Comparison of ENCODE assay signal across 9 mouse cellular contexts in the genomic region with DNA sequence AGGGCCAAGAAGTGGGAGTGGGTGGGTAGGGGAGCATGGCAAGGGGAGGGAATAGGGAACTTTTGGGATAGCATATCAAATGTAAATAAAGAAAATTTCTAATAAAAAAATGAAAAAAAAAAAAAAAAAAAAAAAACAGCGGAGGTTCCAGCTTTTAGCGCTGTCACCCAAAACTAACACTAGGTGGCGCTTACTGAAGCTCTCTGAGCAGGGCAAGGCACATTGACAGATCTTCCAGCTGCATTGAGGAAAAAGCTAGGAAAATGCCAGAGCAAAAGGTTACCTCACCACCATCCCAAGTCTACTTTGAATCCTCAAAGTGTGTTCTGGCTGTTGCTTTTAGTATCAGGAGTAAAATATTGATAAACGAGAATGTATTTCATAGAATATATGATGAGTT. TPM values are rescaled to one million over a fixed set of nuclear protein-coding genes. Genes with fewer than 3 reads are reported as not detected.
A peak's percentile ranks its signal among the peaks of the same experiment; 100 is the strongest.
DNase-seq lines count a peak whose midpoint lies in the region; ATAC-seq and TF ChIP-seq lines count a peak whose summit lies in the region.
"Had no signal": no experiment of that assay in that cellular context is flagged by ENCODE, and none has a peak within 500 bp of the region (broad histone marks: within the 10 kb centered on the region; RNA-seq: fewer than 3 reads in every experiment).

No protein-coding gene starts in this region.

- no peak overlapping the region for H3K9ac ChIP-seq in intestine, postnatal 0 days (ENCODE audit: low read depth, low read length)
- no peak overlapping the region for H3K9ac ChIP-seq in intestine, embryonic 15.5 days
- no peak overlapping the region for H3K9ac ChIP-seq in forebrain, postnatal 0 days

- no peak overlapping the region for H3K4me2 ChIP-seq in intestine, postnatal 0 days (replicated peaks; ENCODE audit: low read depth)
- no peak overlapping the region for H3K4me2 ChIP-seq in intestine, embryonic 15.5 days (replicated peaks)
- no peak overlapping the region for H3K4me2 ChIP-seq in forebrain, postnatal 0 days (ENCODE audit: low read depth)

- H3K9me3 ChIP-seq in intestine, postnatal 0 days (ENCODE audit: control insufficient read depth) = no peaks in the 10 kb centered on the region
- no peaks in the 10 kb centered on the region for H3K9me3 ChIP-seq in intestine, embryonic 15.5 days
- H3K9me3 ChIP-seq in forebrain, postnatal 0 days (ENCODE audit: low read length) = no peaks in the 10 kb centered on the region

- peak; percentile 18 for DNase-seq in urinary bladder, postnatal 25 days (ENCODE audit: low spot score)
- no peak for DNase-seq in urinary bladder, postnatal 4 days (ENCODE audit: low spot score in 2 of 2)
- DNase-seq in forebrain, postnatal 0 days = peak; percentile 36
- DNase-seq in retina, postnatal 7 days (ENCODE audit: low read depth, low spot score) = peak; percentile 6
- DNase-seq in gastrocnemius, postnatal 25 days = no peak
- no peak for DNase-seq in ovary, postnatal 10 days (ENCODE audit: low spot score)

- no peaks in the 10 kb centered on the region for H3K36me3 ChIP-seq in intestine, postnatal 0 days (ENCODE audit: control insufficient read depth, insufficient read depth)
- no peaks in the 10 kb centered on the region for H3K36me3 ChIP-seq in intestine, embryonic 15.5 days
- H3K36me3 ChIP-seq in forebrain, postnatal 0 days (ENCODE audit: insufficient read depth) = no peaks in the 10 kb centered on the region

- peak; percentile 75 for TF ChIP-seq CTCF in intestine, postnatal 0 days (IDR thresholded peaks at IDR 0.05; ENCODE audit: low read depth)
- TF ChIP-seq CTCF in forebrain, postnatal 0 days (IDR thresholded peaks at IDR 0.05; ENCODE audit: low read depth) = peak; percentile 67

- H3K27me3 ChIP-seq in intestine, postnatal 0 days (replicated peaks; ENCODE audit: control insufficient read depth, insufficient read depth, low read length) = no peaks in the 10 kb centered on the region
- no peaks in the 10 kb centered on the region for H3K27me3 ChIP-seq in intestine, embryonic 15.5 days (replicated peaks)
- no peaks in the 10 kb centered on the region for H3K27me3 ChIP-seq in forebrain, postnatal 0 days (ENCODE audit: insufficient read depth, low read length)

- 33% methylated on average over 4 of the region's 4 CpGs for WGBS in intestine, postnatal 0 days
- 23% methylated on average over 4 of the region's 4 CpGs for WGBS in intestine, embryonic 15.5 days
- WGBS in forebrain, postnatal 0 days = 29% methylated on average over 4 of the region's 4 CpGs

- no peak overlapping the region for H3K4me3 ChIP-seq in intestine, postnatal 0 days (ENCODE audit: low read depth, low read length)
- H3K4me3 ChIP-seq in intestine, embryonic 15.5 days (replicated peaks) = no peak overlapping the region
- H3K4me3 ChIP-seq in forebrain, postnatal 0 days (ENCODE audit: low read depth, low read length) = no peak overlapping the region

- ATAC-seq in intestine, postnatal 0 days = no peak
- ATAC-seq in intestine, embryonic 15.5 days = no peak
- peak; percentile 70; the same call in 1 of the 2 replicates for ATAC-seq in forebrain, postnatal 0 days

- H3K4me1 ChIP-seq in intestine, postnatal 0 days (replicated peaks; ENCODE audit: control insufficient read depth, insufficient read depth, low read length) = no peaks in the 10 kb centered on the region
- no peaks in the 10 kb centered on the region for H3K4me1 ChIP-seq in intestine, embryonic 15.5 days (replicated peaks)
- H3K4me1 ChIP-seq in forebrain, postnatal 0 days (ENCODE audit: insufficient read depth) = no peaks in the 10 kb centered on the region

- no peak overlapping the region for H3K27ac ChIP-seq in intestine, postnatal 0 days (ENCODE audit: low read depth, low read length)
- H3K27ac ChIP-seq in intestine, embryonic 15.5 days = no peak overlapping the region
- H3K27ac ChIP-seq in forebrain, postnatal 0 days (ENCODE audit: low read depth, low read length) = no peak overlapping the region

RNA-seq across cellular contexts. Expression of a gene that starts 18.5 kb away (rescaled TPM):
- not detected in 2 replicates for polyA plus RNA-seq in intestine, postnatal 0 days (2015; fragmentation: Nextera tagmentation; extraction: Ambion mirVana)
- not detected in 2 replicates for polyA plus RNA-seq in intestine, embryonic 15.5 days (2015; fragmentation: Nextera tagmentation; extraction: Ambion mirVana)
- not detected in 2 replicates for total RNA-seq in forebrain, postnatal 0 days (2014; rRNA removed)
- not detected in 2 replicates for polyA plus RNA-seq in forebrain, postnatal 0 days (2015; fragmentation: Nextera tagmentation; extraction: Ambion mirVana)
- not detected for total RNA-seq in gastrocnemius, postnatal 25 days (2021)
- total RNA-seq: neutrophil, adult 5-6 weeks had no signal

RNA-seq across cellular contexts. Expression of a gene that starts 25.2 kb away (rescaled TPM):
- not detected in 2 replicates for polyA plus RNA-seq in intestine, postnatal 0 days (2015; fragmentation: Nextera tagmentation; extraction: Ambion mirVana)
- not detected in 2 replicates for polyA plus RNA-seq in intestine, embryonic 15.5 days (2015; fragmentation: Nextera tagmentation; extraction: Ambion mirVana)
- total RNA-seq in forebrain, postnatal 0 days (2014; rRNA removed) = not detected in 2 replicates
- polyA plus RNA-seq in forebrain, postnatal 0 days (2015; fragmentation: Nextera tagmentation; extraction: Ambion mirVana) = not detected in 2 replicates
- not detected for total RNA-seq in gastrocnemius, postnatal 25 days (2021)
- total RNA-seq: neutrophil, adult 5-6 weeks had no signal

RNA-seq across cellular contexts. Expression of a gene that starts 36.7 kb away (rescaled TPM):
- polyA plus RNA-seq in intestine, postnatal 0 days (2015; fragmentation: Nextera tagmentation; extraction: Ambion mirVana) = not detected in 2 replicates
- polyA plus RNA-seq in intestine, embryonic 15.5 days (2015; fragmentation: Nextera tagmentation; extraction: Ambion mirVana) = not detected in 2 replicates
- total RNA-seq in forebrain, postnatal 0 days (2014; rRNA removed) = not detected in 2 replicates
- polyA plus RNA-seq in forebrain, postnatal 0 days (2015; fragmentation: Nextera tagmentation; extraction: Ambion mirVana) = not detected in 2 replicates
- total RNA-seq in gastrocnemius, postnatal 25 days (2021) = not detected
- total RNA-seq: neutrophil, adult 5-6 weeks had no signal

RNA-seq across cellular contexts. Expression of a gene that starts 37.6 kb away (rescaled TPM):
- polyA plus RNA-seq in intestine, postnatal 0 days (2015; fragmentation: Nextera tagmentation; extraction: Ambion mirVana) = not detected in 2 replicates
- not detected in 2 replicates for polyA plus RNA-seq in intestine, embryonic 15.5 days (2015; fragmentation: Nextera tagmentation; extraction: Ambion mirVana)
- not detected in 2 replicates for total RNA-seq in forebrain, postnatal 0 days (2014; rRNA removed)
- not detected in 2 replicates for polyA plus RNA-seq in forebrain, postnatal 0 days (2015; fragmentation: Nextera tagmentation; extraction: Ambion mirVana)
- not detected for total RNA-seq in gastrocnemius, postnatal 25 days (2021)
- total RNA-seq: neutrophil, adult 5-6 weeks had no signal

RNA-seq across cellular contexts. Expression of a gene that starts 49.6 kb away (rescaled TPM):
- not detected in 2 replicates for polyA plus RNA-seq in intestine, postnatal 0 days (2015; fragmentation: Nextera tagmentation; extraction: Ambion mirVana)
- not detected in 2 replicates for polyA plus RNA-seq in intestine, embryonic 15.5 days (2015; fragmentation: Nextera tagmentation; extraction: Ambion mirVana)
- not detected in 2 replicates for total RNA-seq in forebrain, postnatal 0 days (2014; rRNA removed)
- not detected in 2 replicates for polyA plus RNA-seq in forebrain, postnatal 0 days (2015; fragmentation: Nextera tagmentation; extraction: Ambion mirVana)
- not detected for total RNA-seq in gastrocnemius, postnatal 25 days (2021)
- total RNA-seq: neutrophil, adult 5-6 weeks had no signal

Comparison
In these comparisons a context has a peak if more than half of its experiments do, and no peak if none do; other contexts are left out.
1. DNase-seq: peak in urinary bladder, postnatal 25 days (single experiment), forebrain, postnatal 0 days (single experiment) and retina, postnatal 7 days (single experiment); none in urinary bladder, postnatal 4 days (0 of 2), gastrocnemius, postnatal 25 days (single experiment) and ovary, postnatal 10 days (single experiment).